Mouse (Mus musculus): ENCODE data around the gene Pick1. TPM values are rescaled to one million over a fixed set of nuclear protein-coding genes. Genes with fewer than 3 reads are reported as not detected.
A peak's percentile ranks its signal among the peaks of the same experiment; 100 is the strongest.

Gene Pick1
- total RNA-seq, 1 experiment, result 61.0 TPM

DNA sequence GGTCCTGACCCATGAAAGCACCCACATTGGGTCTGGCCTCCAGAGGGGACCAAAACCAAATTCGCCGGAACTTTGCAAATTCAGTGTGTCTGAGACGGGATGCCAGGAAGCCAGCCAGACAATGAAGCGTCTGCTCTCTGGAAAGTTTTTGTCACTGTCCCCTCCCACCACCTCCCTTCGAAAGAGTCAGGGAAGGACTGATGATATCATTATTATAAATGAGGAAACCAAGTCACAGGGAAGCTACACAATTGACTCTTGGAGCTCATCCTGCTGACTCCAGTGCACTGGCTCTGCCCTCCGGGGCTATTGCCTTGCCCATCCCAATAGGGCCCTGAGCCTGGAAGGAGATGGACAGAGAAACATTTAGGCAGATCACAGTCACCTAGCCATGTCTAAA is 15.4 kb upstream of the Pick1 start:
- Histone ChIP-seq H3K4me3 (ENCODE audit: insufficient read depth in 1 of 2, low read depth in 1 of 2, low read length in 2 of 2, poor library complexity in 1 of 2, severe bottlenecking in 1 of 2) (peak overlapping the region; percentile 14 to 54; a peak in 1 of 4 replicates), H3K4me1 (ENCODE audit: control insufficient read depth in 2 of 2, insufficient read depth in 2 of 2, low read length in 2 of 2, poor library complexity in 1 of 2) (peaks cover 2 to 18% of the 10 kb centered on the region in 2 experiments; a peak in 2 of 4 replicates), H3K9ac (ENCODE audit: insufficient read depth, low read depth, low read length, poor library complexity, severe bottlenecking) (peak overlapping the region; percentile 64; the same call in 1 of the 2 replicates), H3K9me3 (ENCODE audit: control insufficient read depth, insufficient read depth, low read depth, low read length) (no peaks in the 10 kb centered on the region), H3K27ac (ENCODE audit: insufficient read depth, low read depth, low read length, poor library complexity, severe bottlenecking) (peak overlapping the region; percentile 5; the same call in 1 of the 2 replicates), H3K36me3 (ENCODE audit: control insufficient read depth, insufficient read depth, low read length, poor library complexity, severe bottlenecking) (no peaks in the 10 kb centered on the region; the same call in 1 of the 2 replicates)
- in situ Hi-C loops (cut with MboI; ENCODE audit: low sequenced_read_pairs in 2 of 2, unreplicated experiment in 2 of 2), result no loop called here
- no peak for DNase-seq (ENCODE audit: low read depth, low spot score)
- TF ChIP-seq ZNF384 (IDR thresholded peaks at IDR 0.05; ENCODE audit: low read depth, low read length) (no peak), HCFC1 (IDR thresholded peaks at IDR 0.05; ENCODE audit: borderline replicate concordance, insufficient read depth, low read length) (no peak), ZC3H11A (IDR thresholded peaks at IDR 0.05; ENCODE audit: borderline replicate concordance, low read depth, low read length) (no peak), MAFK (IDR thresholded peaks at IDR 0.05; ENCODE audit: insufficient read depth, low read depth, low read length) (no peak)

DNA sequence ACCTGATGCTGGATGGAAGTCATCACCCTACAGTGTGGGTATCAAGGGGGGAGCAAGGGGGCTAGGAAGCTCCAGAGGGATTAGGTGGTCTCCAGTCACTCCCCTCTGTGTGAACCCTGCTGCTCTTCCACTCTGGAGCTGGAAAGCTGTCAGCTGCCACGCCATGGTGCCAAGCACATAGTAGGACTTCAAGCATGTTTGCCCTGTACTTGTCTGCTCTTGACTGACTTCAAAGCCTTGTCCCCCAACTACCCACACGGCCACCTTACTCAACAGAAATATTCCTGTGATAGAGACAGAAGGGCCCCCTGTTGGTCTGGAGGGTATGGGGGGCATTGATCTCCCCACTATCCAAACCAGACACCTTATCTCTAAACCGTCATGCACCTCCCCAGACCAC is 12.8 kb upstream of the Pick1 start:
- Histone ChIP-seq H3K9me3 (ENCODE audit: control insufficient read depth, insufficient read depth, low read depth, low read length) (no peaks in the 10 kb centered on the region), H3K4me1 (ENCODE audit: control insufficient read depth in 2 of 2, insufficient read depth in 2 of 2, low read length in 2 of 2, poor library complexity in 1 of 2) (peaks cover 0 to 6% of the 10 kb centered on the region in 2 experiments; a peak in 2 of 4 replicates), H3K36me3 (ENCODE audit: control insufficient read depth, insufficient read depth, low read length, poor library complexity, severe bottlenecking) (no peaks in the 10 kb centered on the region; the same call in 1 of the 2 replicates), H3K27ac (ENCODE audit: insufficient read depth, low read depth, low read length, poor library complexity, severe bottlenecking) (no peak overlapping the region), H3K9ac (ENCODE audit: insufficient read depth, low read depth, low read length, poor library complexity, severe bottlenecking) (no peak overlapping the region), H3K4me3 (ENCODE audit: insufficient read depth in 1 of 2, low read depth in 1 of 2, low read length in 2 of 2, poor library complexity in 1 of 2, severe bottlenecking in 1 of 2) (no peak overlapping the region)
- no peak for TF ChIP-seq HCFC1 (IDR thresholded peaks at IDR 0.05; ENCODE audit: borderline replicate concordance, insufficient read depth, low read length)
- no peak for TF ChIP-seq ZC3H11A (IDR thresholded peaks at IDR 0.05; ENCODE audit: borderline replicate concordance, low read depth, low read length)
- no peak for TF ChIP-seq MAFK (IDR thresholded peaks at IDR 0.05; ENCODE audit: insufficient read depth, low read depth, low read length)
- in situ Hi-C loops (cut with MboI; ENCODE audit: low sequenced_read_pairs in 2 of 2, unreplicated experiment in 2 of 2), result no loop called here
- no peak for DNase-seq (ENCODE audit: low read depth, low spot score)

DNA sequence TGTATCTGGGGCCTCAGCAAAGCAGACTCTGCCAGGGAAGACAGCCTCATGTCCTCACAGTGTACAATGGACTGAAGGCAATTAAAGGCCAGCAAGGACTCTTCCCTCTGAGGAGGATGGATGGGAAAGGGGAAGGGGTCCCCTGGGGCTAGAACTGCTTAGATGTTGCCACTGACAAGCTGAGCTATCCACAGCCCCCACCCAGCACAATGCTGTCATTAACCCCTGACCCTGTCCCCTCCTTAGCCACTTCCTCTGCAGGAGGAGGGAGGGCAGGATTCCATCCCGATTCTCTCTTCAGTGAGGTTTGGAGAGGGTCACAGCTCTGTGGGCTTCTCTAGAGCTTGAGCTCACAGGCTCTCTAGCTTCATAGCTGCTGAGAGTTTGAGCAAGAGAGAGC is 9.4 kb upstream of the Pick1 start:
- Histone ChIP-seq H3K4me3 (ENCODE audit: insufficient read depth in 1 of 2, low read depth in 1 of 2, low read length in 2 of 2, poor library complexity in 1 of 2, severe bottlenecking in 1 of 2) (no peak overlapping the region), H3K27ac (ENCODE audit: insufficient read depth, low read depth, low read length, poor library complexity, severe bottlenecking) (no peak overlapping the region), H3K4me1 (ENCODE audit: control insufficient read depth in 2 of 2, insufficient read depth in 2 of 2, low read length in 2 of 2, poor library complexity in 1 of 2) (peaks cover 0 to 14% of the 10 kb centered on the region in 2 experiments; a peak in 1 of 4 replicates), H3K36me3 (ENCODE audit: control insufficient read depth, insufficient read depth, low read length, poor library complexity, severe bottlenecking) (no peaks in the 10 kb centered on the region; the same call in 1 of the 2 replicates), H3K9me3 (ENCODE audit: control insufficient read depth, insufficient read depth, low read depth, low read length) (no peaks in the 10 kb centered on the region), H3K9ac (ENCODE audit: insufficient read depth, low read depth, low read length, poor library complexity, severe bottlenecking) (no peak overlapping the region)
- in situ Hi-C loops (cut with MboI; ENCODE audit: low sequenced_read_pairs in 2 of 2, unreplicated experiment in 2 of 2), result no loop called here
- DNase-seq (ENCODE audit: low read depth, low spot score), result no peak
- TF ChIP-seq ZC3H11A (IDR thresholded peaks at IDR 0.05; ENCODE audit: borderline replicate concordance, low read depth, low read length) (no peak), MAFK (IDR thresholded peaks at IDR 0.05; ENCODE audit: insufficient read depth, low read depth, low read length) (no peak), CHD2 (IDR thresholded peaks at IDR 0.05; ENCODE audit: low read depth, low read length) (no peak), ZNF384 (IDR thresholded peaks at IDR 0.05; ENCODE audit: low read depth, low read length) (no peak), HCFC1 (IDR thresholded peaks at IDR 0.05; ENCODE audit: borderline replicate concordance, insufficient read depth, low read length) (no peak)

DNA sequence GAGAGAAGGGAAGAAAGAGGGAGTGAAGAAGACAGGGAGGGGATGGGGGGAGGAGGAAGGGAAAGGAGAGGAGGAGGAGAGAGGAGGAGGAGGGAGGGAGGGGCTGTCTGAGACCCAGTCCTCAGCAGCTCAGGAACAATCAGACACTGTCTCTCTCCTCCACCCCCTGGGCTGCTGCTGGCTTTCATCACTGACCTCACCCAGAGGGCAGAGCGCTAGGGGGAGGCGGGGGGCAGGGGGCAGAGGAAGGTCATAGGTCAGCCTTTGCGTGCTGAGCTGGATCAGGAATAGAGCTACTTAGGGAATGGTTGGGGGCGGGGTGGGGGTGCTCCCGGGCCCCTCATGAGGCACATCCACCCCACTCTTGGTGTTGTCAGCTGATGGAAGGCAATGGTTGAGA is 5.3 kb upstream of the Pick1 start:
- Histone ChIP-seq H3K36me3 (ENCODE audit: control insufficient read depth, insufficient read depth, low read length, poor library complexity, severe bottlenecking) (no peaks in the 10 kb centered on the region), H3K4me1 (ENCODE audit: control insufficient read depth in 2 of 2, insufficient read depth in 2 of 2, low read length in 2 of 2, poor library complexity in 1 of 2) (peaks cover 1 to 19% of the 10 kb centered on the region in 2 experiments; a peak in 2 of 4 replicates), H3K4me3 (ENCODE audit: insufficient read depth in 1 of 2, low read depth in 1 of 2, low read length in 2 of 2, poor library complexity in 1 of 2, severe bottlenecking in 1 of 2) (no peak overlapping the region), H3K27ac (ENCODE audit: insufficient read depth, low read depth, low read length, poor library complexity, severe bottlenecking) (no peak overlapping the region), H3K9me3 (ENCODE audit: control insufficient read depth, insufficient read depth, low read depth, low read length) (no peaks in the 10 kb centered on the region), H3K9ac (ENCODE audit: insufficient read depth, low read depth, low read length, poor library complexity, severe bottlenecking) (no peak overlapping the region)
- TF ChIP-seq ZNF384 (IDR thresholded peaks at IDR 0.05; ENCODE audit: low read depth, low read length), result no peak
- no peak for TF ChIP-seq MAFK (IDR thresholded peaks at IDR 0.05; ENCODE audit: insufficient read depth, low read depth, low read length)
- TF ChIP-seq CHD2 (IDR thresholded peaks at IDR 0.05; ENCODE audit: low read depth, low read length), result no peak
- no peak for TF ChIP-seq HCFC1 (IDR thresholded peaks at IDR 0.05; ENCODE audit: borderline replicate concordance, insufficient read depth, low read length)
- no peak for TF ChIP-seq ZC3H11A (IDR thresholded peaks at IDR 0.05; ENCODE audit: borderline replicate concordance, low read depth, low read length)
- DNase-seq (ENCODE audit: low read depth, low spot score), result no peak
- in situ Hi-C loops (cut with MboI; ENCODE audit: low sequenced_read_pairs in 2 of 2, unreplicated experiment in 2 of 2), result no loop called here

DNA sequence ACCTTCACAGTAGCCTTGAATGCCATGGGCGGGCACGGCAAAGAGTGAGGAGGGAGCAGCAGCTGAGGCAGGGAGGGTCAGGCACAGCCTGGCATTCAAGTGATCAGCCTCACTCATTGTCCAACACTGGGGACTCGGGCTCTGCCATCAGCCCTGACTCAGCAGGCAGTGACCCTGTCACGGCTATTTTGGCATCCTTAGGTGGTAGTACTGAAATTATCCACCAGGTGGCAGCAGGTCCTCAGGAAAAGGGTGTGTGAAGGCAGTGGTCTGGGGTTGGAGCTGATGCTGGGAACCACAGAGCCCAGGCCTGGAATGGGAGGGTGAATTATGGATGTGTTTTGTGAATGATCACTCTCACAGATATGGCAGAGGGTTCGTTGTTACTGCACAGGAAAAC is 4.3 kb upstream of the Pick1 start:
- no peak overlapping the region for H3K9ac ChIP-seq (ENCODE audit: insufficient read depth, low read depth, low read length, poor library complexity, severe bottlenecking)
- no peak overlapping the region for H3K4me3 ChIP-seq (ENCODE audit: insufficient read depth in 1 of 2, low read depth in 1 of 2, low read length in 2 of 2, poor library complexity in 1 of 2, severe bottlenecking in 1 of 2)
- no peak overlapping the region for H3K27ac ChIP-seq (ENCODE audit: insufficient read depth, low read depth, low read length, poor library complexity, severe bottlenecking)
- peak; percentile 90 for DNase-seq (ENCODE audit: low read depth, low spot score)
- peaks cover 1 to 19% of the 10 kb centered on the region in 2 experiments; a peak in 2 of 4 replicates for H3K4me1 ChIP-seq (ENCODE audit: control insufficient read depth in 2 of 2, insufficient read depth in 2 of 2, low read length in 2 of 2, poor library complexity in 1 of 2)
- no peaks in the 10 kb centered on the region for H3K9me3 ChIP-seq (ENCODE audit: control insufficient read depth, insufficient read depth, low read depth, low read length)
- 0 out of 2 replicates have a peak, but pooled peaks have one; percentile 12 for TF ChIP-seq ZNF384 (IDR thresholded peaks at IDR 0.05; ENCODE audit: low read depth, low read length)
- TF ChIP-seq ZC3H11A (IDR thresholded peaks at IDR 0.05; ENCODE audit: borderline replicate concordance, low read depth, low read length), result peak; percentile 91; the same call in 1 of the 2 replicates
- TF ChIP-seq MAFK (IDR thresholded peaks at IDR 0.05; ENCODE audit: insufficient read depth, low read depth, low read length), result peak; percentile 82
- TF ChIP-seq HCFC1 (IDR thresholded peaks at IDR 0.05; ENCODE audit: borderline replicate concordance, insufficient read depth, low read length), result no peak
- no peak for TF ChIP-seq CHD2 (IDR thresholded peaks at IDR 0.05; ENCODE audit: low read depth, low read length)
- no peaks in the 10 kb centered on the region for H3K36me3 ChIP-seq (ENCODE audit: control insufficient read depth, insufficient read depth, low read length, poor library complexity, severe bottlenecking)
- in situ Hi-C loops (cut with MboI; ENCODE audit: low sequenced_read_pairs in 2 of 2, unreplicated experiment in 2 of 2), result no loop called here

Data from ES-E14 (cell line).